Mouse (Mus musculus) kidney, adult 2 months (tissue): ENCODE measurements around the gene Xcr1.

Source experiments
- CTCF ChIP-seq: fragments of 200-500 bp; conservative IDR thresholded peaks from 2 replicates; pipeline ENCODE4 v1.5.1; 2011; ENCODE audit warnings: low read depth, mild to moderate bottlenecking, control low read depth, low read length, moderate library complexity, mixed read lengths; ENCODE audit not compliant: insufficient read depth, insufficient read length
- POLR2A ChIP-seq: fragments of 200-500 bp; IDR thresholded peaks from one replicate; pipeline ENCODE4 v1.6.1; 2011; ENCODE audit warnings: low read depth, low read length, control low read depth

- no peak for TF ChIP-seq POLR2A
- no peak for TF ChIP-seq CTCF
Measured at GRCm38 (mm10) chr9:123811831-123812230, 50.0 kb downstream of the Xcr1 start.
